Mouse (Mus musculus): ENCODE data around the gene Chmp5. TPM values are rescaled to one million over a fixed set of nuclear protein-coding genes. Genes with fewer than 3 reads are reported as not detected.
A peak's percentile ranks its signal among the peaks of the same experiment; 100 is the strongest.

Gene Chmp5
- polyA plus RNA-seq, 1 experiment from 2014 or later = 49.3 TPM

DNA sequence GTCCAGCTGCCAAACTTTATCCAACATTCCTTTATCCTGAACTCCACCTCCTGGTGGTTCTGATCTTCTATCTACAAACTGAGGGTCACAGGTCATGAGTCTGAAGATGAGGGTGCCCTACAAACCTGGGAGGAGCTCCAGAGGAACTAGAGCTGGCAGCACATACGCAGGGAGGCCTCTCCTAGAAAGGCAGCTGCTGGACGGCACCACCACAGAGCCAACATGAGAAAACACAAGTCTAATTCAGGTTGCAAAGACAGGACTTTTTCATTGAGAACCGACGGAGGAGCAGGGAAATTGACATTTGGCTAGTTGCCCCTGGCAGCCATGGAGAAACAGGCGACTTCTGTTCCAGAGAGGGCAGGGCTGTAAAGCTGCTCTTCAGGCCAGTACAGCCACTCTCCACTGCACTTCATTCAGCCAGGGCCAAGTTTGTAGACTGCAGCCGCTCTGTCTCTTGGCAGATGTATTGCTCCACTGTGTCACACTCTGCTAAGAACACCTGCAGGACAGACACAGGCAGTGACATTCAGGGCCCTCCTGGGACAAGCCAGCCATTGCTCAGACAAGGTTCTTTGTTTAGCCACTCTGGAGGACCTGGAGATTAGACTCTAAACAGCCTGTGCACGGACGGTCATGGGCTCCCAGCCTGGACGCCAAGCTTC, 11.9 kb upstream of the Chmp5 start:
- Histone ChIP-seq H3K27me3 (ENCODE audit: insufficient read depth, low read length) (no peaks in the 10 kb centered on the region), H3K4me1 (ENCODE audit: insufficient read depth) (no peaks in the 10 kb centered on the region), H3K27ac (ENCODE audit: low read depth) (no peak overlapping the region; the same call in 1 of the 2 replicates), H3K4me2 (ENCODE audit: low read depth, low read length) (no peak overlapping the region), H3K9ac (replicated peaks) (no peak overlapping the region), H3K9me3 (ENCODE audit: low read length) (peaks cover 11% of the 10 kb centered on the region; the same call in 1 of the 2 replicates), H3K4me3 (ENCODE audit: low read depth, low read length) (no peak overlapping the region), H3K36me3 (replicated peaks; ENCODE audit: insufficient read depth, low read length) (peaks cover 70% of the 10 kb centered on the region)
- ATAC-seq (no peak; the same call in 1 of the 2 replicates), DNase-seq (no peak)
- no peak for TF ChIP-seq EP300 (IDR thresholded peaks at IDR 0.05; ENCODE audit: low read depth)
- no peak for TF ChIP-seq CTCF (IDR thresholded peaks at IDR 0.05; ENCODE audit: low read depth)
- WGBS (ENCODE audit: insufficient replicate concordance) = 83% methylated on average over 9 of the region's 9 CpGs

DNA sequence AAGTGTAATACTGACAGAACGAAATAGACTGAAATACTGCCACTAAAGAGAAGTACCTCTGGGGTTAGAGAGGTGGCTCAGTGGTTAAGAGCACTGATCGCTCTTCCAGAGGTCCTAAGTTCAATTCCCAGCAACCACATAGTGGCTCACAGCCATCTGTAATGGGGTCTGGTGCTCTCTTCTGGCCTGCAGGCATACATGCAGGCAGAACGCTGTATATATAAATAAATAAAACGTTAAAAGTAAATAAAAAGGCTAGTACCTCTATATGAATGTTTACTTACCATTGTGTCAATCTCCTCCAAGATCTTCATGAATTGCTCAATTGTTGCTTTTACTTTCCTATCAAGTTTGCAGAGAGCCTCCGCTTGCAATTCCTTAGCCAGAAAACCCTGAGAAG, 9.4 kb upstream of the Chmp5 start:
- Histone ChIP-seq H3K4me1 (ENCODE audit: insufficient read depth) (0 out of 2 replicates have a peak, but pooled peaks cover 2% of the 10 kb centered on the region), H3K4me2 (ENCODE audit: low read depth, low read length) (no peak overlapping the region), H3K36me3 (replicated peaks; ENCODE audit: insufficient read depth, low read length) (peaks cover 87% of the 10 kb centered on the region), H3K27me3 (ENCODE audit: insufficient read depth, low read length) (no peaks in the 10 kb centered on the region), H3K27ac (ENCODE audit: low read depth) (no peak overlapping the region), H3K9ac (replicated peaks) (no peak overlapping the region), H3K9me3 (ENCODE audit: low read length) (peaks cover 11% of the 10 kb centered on the region; the same call in 1 of the 2 replicates), H3K4me3 (ENCODE audit: low read depth, low read length) (no peak overlapping the region)
- TF ChIP-seq CTCF (IDR thresholded peaks at IDR 0.05; ENCODE audit: low read depth) (no peak), EP300 (IDR thresholded peaks at IDR 0.05; ENCODE audit: low read depth) (no peak)
- ATAC-seq = no peak
- 87% methylated on average over 5 of the region's 5 CpGs for WGBS (ENCODE audit: insufficient replicate concordance)
- DNase-seq = no peak

DNA sequence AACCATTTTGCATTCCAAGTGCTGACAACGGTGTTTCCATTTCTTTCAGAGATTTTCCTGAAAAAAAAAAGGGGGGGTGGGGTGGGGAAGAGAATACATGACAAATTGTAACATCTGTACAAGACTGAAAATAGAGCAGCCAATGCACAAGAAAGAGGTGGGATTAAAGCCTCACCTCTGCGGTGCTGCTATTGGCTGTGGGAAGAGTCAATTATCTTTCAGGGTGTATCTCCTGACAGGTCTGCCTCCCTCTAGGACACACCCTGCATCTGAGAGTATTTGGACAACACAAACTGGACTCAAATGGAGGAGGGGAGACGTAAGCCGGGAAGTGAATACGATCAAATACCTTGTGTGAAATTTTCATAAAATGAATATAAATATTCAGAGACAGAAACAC, 4.6 kb upstream of the Chmp5 start:
- Histone ChIP-seq H3K27me3 (ENCODE audit: insufficient read depth, low read length) (no peaks in the 10 kb centered on the region), H3K4me2 (ENCODE audit: low read depth, low read length) (no peak overlapping the region), H3K9me3 (ENCODE audit: low read length) (peaks cover 11% of the 10 kb centered on the region; the same call in 1 of the 2 replicates), H3K27ac (ENCODE audit: low read depth) (no peak overlapping the region), H3K36me3 (replicated peaks; ENCODE audit: insufficient read depth, low read length) (peaks cover 68% of the 10 kb centered on the region), H3K4me3 (ENCODE audit: low read depth, low read length) (no peak overlapping the region), H3K4me1 (ENCODE audit: insufficient read depth) (peaks cover 16% of the 10 kb centered on the region), H3K9ac (replicated peaks) (no peak overlapping the region)
- DNase-seq (no peak), ATAC-seq (no peak)
- WGBS (ENCODE audit: insufficient replicate concordance) = 93% methylated on average over 5 of the region's 5 CpGs
- no peak for TF ChIP-seq EP300 (IDR thresholded peaks at IDR 0.05; ENCODE audit: low read depth)
- TF ChIP-seq CTCF (IDR thresholded peaks at IDR 0.05; ENCODE audit: low read depth) = no peak

DNA sequence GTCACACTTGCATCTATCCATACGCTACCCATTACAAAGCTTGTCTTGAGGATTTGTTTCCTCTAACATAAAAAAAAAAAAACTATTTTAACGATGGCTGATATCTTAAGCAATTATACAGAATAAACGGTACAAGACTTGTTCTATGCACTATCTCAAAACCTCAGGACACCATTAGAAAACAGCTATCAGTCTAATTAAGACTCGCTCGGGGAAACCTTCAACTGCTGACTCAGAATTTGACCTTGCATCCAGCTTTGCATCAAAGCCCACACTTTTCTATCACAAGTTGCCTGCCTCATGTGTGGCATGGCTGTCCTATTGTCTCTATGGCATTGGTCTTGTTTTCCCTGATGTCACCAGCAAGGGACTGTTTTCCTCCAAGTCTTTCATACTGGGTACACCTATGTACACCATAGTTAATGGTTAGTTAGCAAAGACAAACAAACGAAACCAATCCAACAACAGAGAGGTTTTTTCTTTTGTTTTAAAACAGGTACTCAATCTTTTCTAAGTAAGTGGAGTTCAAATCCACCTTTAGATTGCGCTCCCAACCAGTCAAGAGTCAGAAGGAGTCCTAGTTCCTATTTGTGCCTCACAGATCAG, 1.6 kb upstream of the Chmp5 start:
- Histone ChIP-seq H3K9ac (replicated peaks) (peak overlapping the region; percentile 99), H3K4me2 (ENCODE audit: low read depth, low read length) (peak overlapping the region; percentile 89), H3K4me1 (ENCODE audit: insufficient read depth) (peaks cover 26% of the 10 kb centered on the region), H3K9me3 (ENCODE audit: low read length) (no peaks in the 10 kb centered on the region), H3K27ac (ENCODE audit: low read depth) (peak overlapping the region; percentile 99), H3K4me3 (ENCODE audit: low read depth, low read length) (peak overlapping the region; percentile 97), H3K27me3 (ENCODE audit: insufficient read depth, low read length) (no peaks in the 10 kb centered on the region), H3K36me3 (replicated peaks; ENCODE audit: insufficient read depth, low read length) (peaks cover 47% of the 10 kb centered on the region)
- ATAC-seq = peak; percentile 18
- TF ChIP-seq EP300 (IDR thresholded peaks at IDR 0.05; ENCODE audit: low read depth) = no peak
- TF ChIP-seq CTCF (IDR thresholded peaks at IDR 0.05; ENCODE audit: low read depth) = no peak
- WGBS (ENCODE audit: insufficient replicate concordance) = 45% methylated on average over 7 of the region's 7 CpGs
- no peak for DNase-seq

- peaks cover 42% of the 10 kb centered on the region for H3K36me3 ChIP-seq (replicated peaks; ENCODE audit: insufficient read depth, low read length)
- H3K4me3 ChIP-seq (ENCODE audit: low read depth, low read length) = peak overlapping the region; percentile 97
- H3K9me3 ChIP-seq (ENCODE audit: low read length) = no peaks in the 10 kb centered on the region
- DNase-seq = no peak
- peaks cover 24% of the 10 kb centered on the region for H3K4me1 ChIP-seq (ENCODE audit: insufficient read depth)
- H3K9ac ChIP-seq (replicated peaks) = peak overlapping the region; percentile 99
- H3K4me2 ChIP-seq (ENCODE audit: low read depth, low read length) = peak overlapping the region; percentile 89
- no peaks in the 10 kb centered on the region for H3K27me3 ChIP-seq (ENCODE audit: insufficient read depth, low read length)
- under 1% methylated on average over 36 of the region's 40 CpGs for WGBS (ENCODE audit: insufficient replicate concordance)
- peak; percentile 46 for ATAC-seq
- peak overlapping the region; percentile 99 for H3K27ac ChIP-seq (ENCODE audit: low read depth)
- TF ChIP-seq EP300 (IDR thresholded peaks at IDR 0.05; ENCODE audit: low read depth) (no peak), CTCF (IDR thresholded peaks at IDR 0.05; ENCODE audit: low read depth) (peak; percentile 16; the same call in 1 of the 2 replicates)
Measured at GRCm38 (mm10) chr4:40947565-40948159, 545 bp upstream of the Chmp5 start.

- WGBS (ENCODE audit: insufficient replicate concordance) = 68% methylated on average over 1 of the region's 1 CpGs
- Histone ChIP-seq H3K27ac (ENCODE audit: low read depth) (no peak overlapping the region), H3K4me3 (ENCODE audit: low read depth, low read length) (no peak overlapping the region), H3K27me3 (ENCODE audit: insufficient read depth, low read length) (no peaks in the 10 kb centered on the region), H3K4me2 (ENCODE audit: low read depth, low read length) (no peak overlapping the region), H3K36me3 (replicated peaks; ENCODE audit: insufficient read depth, low read length) (peaks cover 47% of the 10 kb centered on the region), H3K4me1 (ENCODE audit: insufficient read depth) (peaks cover 10% of the 10 kb centered on the region), H3K9me3 (ENCODE audit: low read length) (no peaks in the 10 kb centered on the region), H3K9ac (replicated peaks) (no peak overlapping the region)
- peak; percentile 54 for DNase-seq
- TF ChIP-seq CTCF (IDR thresholded peaks at IDR 0.05; ENCODE audit: low read depth) (peak; percentile 76), EP300 (IDR thresholded peaks at IDR 0.05; ENCODE audit: low read depth) (no peak)
- peak; percentile 47; the same call in 1 of the 2 replicates for ATAC-seq
Measured at GRCm38 (mm10) chr4:40953521-40953920, 5.3 kb downstream of the Chmp5 start.

All from liver, postnatal 0 days (tissue).